Mouse (Mus musculus) CD4-positive helper T cell, adult 2 months (primary cell): ENCODE measurements around the gene Tgfb2.

Experiments used
- DNase-seq: peaks from one replicate; pipeline ENCODE4 v3.0.0-alpha.2; 2012; ENCODE audit warnings: low read depth, missing footprints, low spot score

Tgfb2 gene

DNA sequence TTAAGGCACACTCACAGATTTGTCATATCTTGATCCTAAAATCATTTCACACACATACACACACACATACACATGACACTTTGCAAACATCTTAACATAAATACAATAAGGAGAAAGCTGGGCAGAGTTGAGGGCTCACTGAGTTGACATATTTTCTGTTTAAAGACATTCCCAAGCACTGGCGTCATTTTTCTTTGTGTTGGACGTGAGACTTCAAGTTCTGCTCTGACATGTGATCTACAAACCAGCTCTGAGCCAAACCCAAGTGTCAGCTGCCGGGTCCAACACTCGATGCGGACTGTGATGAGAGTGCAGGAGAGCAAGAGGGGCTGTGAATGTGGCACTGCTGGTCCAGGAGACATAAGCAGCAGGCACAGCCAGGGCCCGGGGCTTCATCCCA is 123.7 kb downstream of the Tgfb2 start:
- DNase-seq = no peak

DNA sequence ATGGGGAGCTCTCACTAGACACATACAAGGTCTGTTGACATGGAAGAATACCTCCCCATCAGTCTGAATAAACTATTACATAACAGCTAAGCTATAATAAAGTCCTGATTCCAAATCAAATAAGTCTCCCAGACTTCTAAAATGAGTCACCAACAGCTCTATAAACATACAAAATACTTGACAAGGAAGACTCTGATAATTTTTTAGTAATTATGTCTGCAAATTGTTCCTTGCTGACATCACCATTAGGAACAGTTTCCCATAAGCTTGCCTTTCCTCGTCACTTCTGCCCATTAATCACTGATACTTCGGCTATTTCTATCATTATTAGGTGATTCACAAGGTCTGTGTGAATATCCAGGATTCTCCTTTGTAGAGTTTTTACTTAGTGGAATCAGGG is 124.1 kb downstream of the Tgfb2 start:
- no peak for DNase-seq

DNA sequence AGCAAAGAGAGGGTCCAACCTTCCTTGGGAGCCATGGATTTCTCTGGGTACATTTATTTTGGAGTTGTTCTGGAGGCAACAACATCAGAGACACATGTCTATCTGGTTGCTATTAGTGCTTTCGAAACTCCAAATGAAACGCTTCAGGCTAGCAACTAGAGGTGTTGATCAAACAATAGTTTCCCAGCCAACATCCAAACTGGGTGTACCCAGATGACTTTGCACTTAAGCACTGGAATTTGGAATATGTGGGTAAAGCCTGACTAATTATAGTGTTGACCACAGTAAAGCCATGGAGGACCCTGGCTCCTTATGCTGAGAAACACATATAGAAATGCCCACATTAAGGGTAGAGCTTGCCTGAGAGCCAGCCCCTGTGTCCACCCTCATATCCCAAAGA is 124.7 kb downstream of the Tgfb2 start:
- no peak for DNase-seq

DNA sequence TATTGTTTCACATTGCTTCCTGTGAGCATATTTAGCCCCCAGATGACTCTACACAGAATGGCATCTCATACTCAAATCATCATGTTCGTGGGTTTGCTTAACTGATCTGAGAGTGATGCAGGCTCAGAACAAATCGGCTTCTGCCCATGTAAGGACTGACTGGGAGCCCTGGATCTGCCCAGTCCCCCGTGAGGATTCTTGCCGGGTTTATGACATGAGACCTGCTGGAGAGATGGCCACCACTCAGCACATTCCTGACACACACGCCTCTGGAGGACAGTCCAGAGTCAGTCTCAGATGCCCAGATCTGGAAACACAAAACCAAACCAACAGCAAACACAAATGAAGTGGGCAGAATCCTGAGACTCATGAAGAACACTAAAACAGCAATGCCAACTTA is 128.5 kb downstream of the Tgfb2 start:
- no peak for DNase-seq

DNA sequence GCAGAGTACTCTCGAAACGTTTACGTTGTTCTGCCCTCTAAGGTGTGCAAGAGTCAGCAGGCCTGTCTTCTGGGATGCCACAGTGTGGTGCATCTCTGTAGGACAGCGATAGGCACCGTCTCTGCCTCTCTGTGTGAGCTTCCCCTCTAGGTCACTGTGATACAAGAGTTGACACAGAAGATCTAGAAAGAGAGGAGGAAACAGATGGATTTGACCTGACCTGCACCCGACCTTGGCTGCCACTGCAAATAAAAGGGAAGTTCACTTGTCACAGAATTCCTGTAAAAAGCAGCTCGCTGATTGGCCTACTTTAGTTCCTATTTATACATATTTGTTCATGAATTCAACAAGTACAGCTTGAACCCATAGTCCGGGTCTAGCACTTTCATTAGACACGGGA is 130.2 kb downstream of the Tgfb2 start:
- DNase-seq = no peak

DNA sequence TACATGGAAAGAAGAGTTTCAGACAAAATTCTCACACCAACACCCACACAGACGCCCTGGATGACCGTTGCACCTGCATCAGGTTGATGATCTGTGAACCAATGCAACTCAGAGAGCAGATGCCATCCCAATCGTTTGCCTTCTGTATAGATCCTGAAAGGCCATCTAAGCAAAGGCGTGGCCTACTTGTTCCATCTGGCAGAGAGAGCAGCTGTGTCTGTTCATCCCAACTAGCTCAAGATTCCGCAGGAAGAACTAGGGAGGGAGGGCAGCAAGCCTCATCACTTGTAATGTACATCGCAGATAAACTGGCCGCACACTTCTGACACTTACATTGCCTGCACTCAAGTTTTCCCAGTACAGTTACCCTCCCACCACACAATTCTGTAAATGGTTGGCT is 130.7 kb downstream of the Tgfb2 start:
- DNase-seq = no peak
